Mouse (Mus musculus): ENCODE measurements around the gene Hcfc2. TPM values are rescaled to one million over a fixed set of nuclear protein-coding genes. Genes with fewer than 3 reads are reported as not detected.

Gene Hcfc2
- total RNA-seq, 4 experiments from 2014 or later = 25.4 to 33.2 (median 29.1) TPM

- DNase-seq (ENCODE audit: low spot score in 2 of 2) = no peak
Observed at GRCm38 (mm10) chr10:82770713-82771112, 74.8 kb downstream of the Hcfc2 start.

GRCm38 (mm10) chr10:82771595-82772170 is 75.7 kb downstream of the Hcfc2 start:
- DNase-seq (ENCODE audit: low spot score in 2 of 2) = no peak

- peak in 1 of 2 experiments; percentile 20 for DNase-seq (ENCODE audit: low spot score in 2 of 2)
Observed at GRCm38 (mm10) chr10:82774841-82775240, 78.9 kb downstream of the Hcfc2 start.

- DNase-seq (ENCODE audit: low spot score in 2 of 2) = no peak
Observed at GRCm38 (mm10) chr10:82777075-82777474, 81.1 kb downstream of the Hcfc2 start.

- DNase-seq (ENCODE audit: low spot score in 2 of 2) = peak; percentile 59 to 82
Observed at GRCm38 (mm10) chr10:82777886-82778285, 81.9 kb downstream of the Hcfc2 start.

- DNase-seq (ENCODE audit: low spot score in 2 of 2) = no peak
Observed at GRCm38 (mm10) chr10:82778791-82779549, 83.0 kb downstream of the Hcfc2 start.

- no peak for DNase-seq (ENCODE audit: low spot score in 2 of 2)
Observed at GRCm38 (mm10) chr10:82779831-82780230, 83.9 kb downstream of the Hcfc2 start.

- no peak for DNase-seq (ENCODE audit: low spot score in 2 of 2)
Observed at GRCm38 (mm10) chr10:82780322-82780721, 84.4 kb downstream of the Hcfc2 start.

- DNase-seq (ENCODE audit: low spot score in 2 of 2) = no peak
Observed at GRCm38 (mm10) chr10:82780816-82781215, 84.9 kb downstream of the Hcfc2 start.

GRCm38 (mm10) chr10:82782472-82782871 is 86.5 kb downstream of the Hcfc2 start:
- DNase-seq (ENCODE audit: low spot score in 2 of 2) = no peak

GRCm38 (mm10) chr10:82789181-82789580 is 93.2 kb downstream of the Hcfc2 start:
- DNase-seq (ENCODE audit: low spot score in 2 of 2) = no peak

- DNase-seq (ENCODE audit: low spot score in 2 of 2) = no peak
Observed at GRCm38 (mm10) chr10:82790504-82790903, 94.5 kb downstream of the Hcfc2 start.

GRCm38 (mm10) chr10:82791713-82792112 is 95.8 kb downstream of the Hcfc2 start:
- no peak for DNase-seq (ENCODE audit: low spot score in 2 of 2)

Other genes starting within 250 kb of the Hcfc2 start
- not detected for gene Gm1553, start 203.5 kb upstream of the Hcfc2 start, total RNA-seq (2022)
- gene 1190007I07Rik, start 72.9 kb upstream of the Hcfc2 start, total RNA-seq (2022) = 10 to 100 TPM; 24.7 to 33.5 (median 30.4) TPM
- gene Tdg, start 66.3 kb upstream of the Hcfc2 start, total RNA-seq (2022) = 10 to 100 TPM in 3 of 4 experiments, 1 to 10 TPM in 1; 9.7 to 15.1 (median 11.9) TPM
- 1 to 10 TPM; 1.1 to 2.7 (median 1.6) TPM for gene Glt8d2, start 5.5 kb upstream of the Hcfc2 start, total RNA-seq (2022)
- gene Nfyb, start 68.0 kb downstream of the Hcfc2 start, total RNA-seq (2022) = 10 to 100 TPM; 31.3 to 42.5 (median 39.8) TPM
- 10 to 100 TPM; 56.7 to 79.1 (median 63.5) TPM for gene Txnrd1, start 137.8 kb downstream of the Hcfc2 start, total RNA-seq (2022)
- 1 to 10 TPM in 2 of 4 experiments, under 1 TPM in 2; 0.63 to 1.1 (median 1.0) TPM for gene Eid3, start 170.5 kb downstream of the Hcfc2 start, total RNA-seq (2022)

Measured in gastrocnemius, adult 8-10 months (tissue).